Comparison of ENCODE assay signal across 25 mouse cellular contexts in genomic region chr10:21089541-21089940, GRCm38 (mm10).
"Had no signal": no experiment of that assay in that cellular context is flagged by ENCODE, and none has a peak within 500 bp of the region (broad histone marks: within the 10 kb centered on the region; RNA-seq: fewer than 3 reads in every experiment).

No protein-coding gene starts in this region.

- DNase-seq: gastrocnemius, adult 2 months; gastrocnemius, postnatal 10 days; gastrocnemius, postnatal 25 days; heart, adult 18-20 months; heart, postnatal 14 days; heart, postnatal 36 days; kidney, adult 11 months; kidney, adult 2 months; kidney, adult 9 months; kidney, postnatal 14 days; kidney, postnatal 36 days; layer of hippocampus, adult 9-11 months; layer of hippocampus, postnatal 36 days; left cerebral cortex, postnatal 4 days had no signal

- H3K36me3 ChIP-seq: heart, embryonic 13.5 days; heart, embryonic 15.5 days; hindbrain, embryonic 13.5 days; hindbrain, embryonic 15.5 days; kidney, embryonic 15.5 days; limb, embryonic 13.5 days had no signal

- H3K4me3 ChIP-seq: gastrocnemius, adult 2 months; heart, embryonic 13.5 days; heart, embryonic 15.5 days; hindbrain, embryonic 13.5 days; hindbrain, embryonic 15.5 days; kidney, embryonic 15.5 days; limb, embryonic 13.5 days had no signal

- H3K4me2 ChIP-seq: heart, embryonic 11.5 days; heart, embryonic 13.5 days; heart, embryonic 15.5 days; hindbrain, embryonic 13.5 days; hindbrain, embryonic 15.5 days; kidney, embryonic 15.5 days; limb, embryonic 13.5 days had no signal

- H3K9me3 ChIP-seq: heart, embryonic 13.5 days; heart, embryonic 15.5 days; hindbrain, embryonic 13.5 days; hindbrain, embryonic 15.5 days; kidney, embryonic 15.5 days; limb, embryonic 13.5 days had no signal

- H3K27ac ChIP-seq: gastrocnemius, adult 2 months; heart, embryonic 13.5 days; heart, embryonic 15.5 days; hindbrain, embryonic 13.5 days; hindbrain, embryonic 15.5 days; hindbrain, postnatal 0 days; kidney, embryonic 15.5 days; kidney, postnatal 0 days; limb, embryonic 13.5 days had no signal

- H3K27me3 ChIP-seq: heart, embryonic 13.5 days; heart, embryonic 15.5 days; hindbrain, embryonic 15.5 days; kidney, embryonic 15.5 days; limb, embryonic 13.5 days had no signal

- ATAC-seq: forebrain, embryonic 16.5 days; hindbrain, postnatal 0 days; intestine, embryonic 16.5 days had no signal

- H3K4me1 ChIP-seq: heart, embryonic 13.5 days; heart, embryonic 15.5 days had no signal

- H3K9ac ChIP-seq: heart, embryonic 13.5 days; heart, embryonic 15.5 days; hindbrain, embryonic 13.5 days; hindbrain, embryonic 15.5 days; kidney, embryonic 15.5 days; limb, embryonic 13.5 days had no signal
